Mouse (Mus musculus): Measurements from ENCODE around the gene Lrrc74a.
A peak's percentile ranks its signal among the peaks of the same experiment; 100 is the strongest.

GRCm38 (mm10) chr12:86787020-86787553 is 52.9 kb downstream of the Lrrc74a start:
- TF ChIP-seq CTCF (IDR thresholded peaks at IDR 0.05; ENCODE audit: control insufficient read depth, insufficient read depth, insufficient read length) (no peak), USF1 (IDR thresholded peaks at IDR 0.05; ENCODE audit: low read depth) (no peak), MAX (IDR thresholded peaks at IDR 0.05) (peak; percentile 78), CEBPB (IDR thresholded peaks at IDR 0.05; ENCODE audit: low read depth) (peak; percentile 23)
